Mouse (Mus musculus) limb, embryonic 10.5 days (tissue): ENCODE results near the gene Pla2g1b. TPM values are rescaled to one million over a fixed set of nuclear protein-coding genes. Genes with fewer than 3 reads are reported as not detected.
A peak's percentile ranks its signal among the peaks of the same experiment; 100 is the strongest.
"Not testable (repeated sequence)": the region's sequence is repeated elsewhere in the genome, so short reads cannot be mapped to it uniquely, and the experiment has no call there.

Experiments
- DNase-seq: peaks from one replicate; pipeline ENCODE4 v3.0.0-alpha.2; 2017; ENCODE audit warnings: low spot score
- H3K27ac ChIP-seq: fragments of 300-500 bp; sonication (generic); 2 replicates; pipeline ENCODE4 v1.5.1; 2016; ENCODE audit warnings: mild to moderate bottlenecking
- H3K27me3 ChIP-seq: fragments of 300-500 bp; sonication (generic); 2 replicates; pipeline ENCODE4 v1.6.1; 2016; ENCODE audit warnings: low read depth, mild to moderate bottlenecking; ENCODE audit not compliant: poor library complexity, severe bottlenecking
- H3K36me3 ChIP-seq: fragments of 300-500 bp; sonication (generic); 2 replicates; pipeline ENCODE4 v1.6.1; 2016; ENCODE audit warnings: mild to moderate bottlenecking, moderate library complexity
- H3K4me1 ChIP-seq: fragments of 300-500 bp; sonication (generic); 2 replicates; pipeline ENCODE4 v1.6.1; 2016
- H3K4me3 ChIP-seq: fragments of 300-500 bp; sonication (generic); 2 replicates; pipeline ENCODE4 v1.5.1; 2016; ENCODE audit warnings: mild to moderate bottlenecking, moderate library complexity
- H3K9me3 ChIP-seq: fragments of 300-500 bp; sonication (generic); replicated peaks from 2 replicates; pipeline ENCODE4 v1.6.1; 2016; ENCODE audit warnings: mild to moderate bottlenecking
- WGBS: fragments of 180-500 bp; shearing (Covaris S2); methylation state at CpG from one replicate; pipeline ENCODE4 v1.1.7; 2016; 5-methylcytosine and 5-hydroxymethylcytosine counted together
- polyA plus RNA-seq: library from polyadenylated mRNA; unstranded; fragments of >200 nt; fragmentation: Nextera tagmentation; extraction: Ambion mirVana; gene quantifications from 2 replicates; pipeline ENCODE4 v1.2.1, GENCODE M21; 2016

Pla2g1b gene
- polyA plus RNA-seq, 1 experiment from 2014 or later = not detected

DNA sequence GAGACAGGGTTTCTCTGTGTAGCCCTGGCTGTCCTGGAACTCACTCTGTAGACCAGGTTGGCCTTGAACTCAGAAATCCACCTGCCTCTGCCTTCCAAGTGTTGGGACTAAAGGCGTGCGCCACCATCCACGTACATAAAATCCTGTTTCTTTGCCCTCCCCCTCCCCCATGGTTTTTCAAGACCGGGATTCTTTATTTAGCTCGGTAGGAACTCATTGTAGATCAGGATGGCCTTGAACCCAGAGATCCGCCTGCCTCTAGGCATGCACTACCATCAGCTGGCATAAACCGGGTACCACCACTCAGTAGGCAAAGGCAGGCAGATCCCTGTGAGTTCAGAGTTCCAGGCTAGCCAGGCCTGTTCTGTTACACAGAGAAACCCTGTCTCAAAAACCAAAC is 50.8 kb downstream of the Pla2g1b start:
- no peaks in the 10 kb centered on the region for H3K27me3 ChIP-seq
- H3K36me3 ChIP-seq = peaks cover 55% of the 10 kb centered on the region
- 0 out of 2 replicates have a peak overlapping the region, but pooled peaks have one; percentile 54 for H3K27ac ChIP-seq
- H3K9me3 ChIP-seq = no peaks in the 10 kb centered on the region
- no peak overlapping the region for H3K4me3 ChIP-seq
- DNase-seq = no peak
- 93% methylated on average over 7 of the region's 7 CpGs for WGBS
- peaks cover 45% of the 10 kb centered on the region for H3K4me1 ChIP-seq

- no peak overlapping the region for H3K27ac ChIP-seq
Observed at GRCm38 (mm10) chr5:115517501-115517900, 51.4 kb downstream of the Pla2g1b start.

GRCm38 (mm10) chr5:115518214-115518613 is 52.2 kb downstream of the Pla2g1b start:
- Histone ChIP-seq H3K36me3 (peaks cover 45% of the 10 kb centered on the region), H3K4me1 (peaks cover 57% of the 10 kb centered on the region)
- DNase-seq, H3K4me3 ChIP-seq, H3K27me3 ChIP-seq, H3K9me3 ChIP-seq, H3K27ac ChIP-seq: not testable (repeated sequence)
- WGBS = 96% methylated on average over 8 of the region's 8 CpGs

More at GRCm38 (mm10) chr5:115517501-115517900, 51.4 kb downstream of the Pla2g1b start:
- DNase-seq = no peak
- H3K4me3 ChIP-seq = no peak overlapping the region
- H3K27me3 ChIP-seq = no peaks in the 10 kb centered on the region
- H3K36me3 ChIP-seq = peaks cover 53% of the 10 kb centered on the region
- no peaks in the 10 kb centered on the region for H3K9me3 ChIP-seq
- peaks cover 50% of the 10 kb centered on the region for H3K4me1 ChIP-seq
- 95% methylated on average over 9 of the region's 9 CpGs for WGBS

DNA sequence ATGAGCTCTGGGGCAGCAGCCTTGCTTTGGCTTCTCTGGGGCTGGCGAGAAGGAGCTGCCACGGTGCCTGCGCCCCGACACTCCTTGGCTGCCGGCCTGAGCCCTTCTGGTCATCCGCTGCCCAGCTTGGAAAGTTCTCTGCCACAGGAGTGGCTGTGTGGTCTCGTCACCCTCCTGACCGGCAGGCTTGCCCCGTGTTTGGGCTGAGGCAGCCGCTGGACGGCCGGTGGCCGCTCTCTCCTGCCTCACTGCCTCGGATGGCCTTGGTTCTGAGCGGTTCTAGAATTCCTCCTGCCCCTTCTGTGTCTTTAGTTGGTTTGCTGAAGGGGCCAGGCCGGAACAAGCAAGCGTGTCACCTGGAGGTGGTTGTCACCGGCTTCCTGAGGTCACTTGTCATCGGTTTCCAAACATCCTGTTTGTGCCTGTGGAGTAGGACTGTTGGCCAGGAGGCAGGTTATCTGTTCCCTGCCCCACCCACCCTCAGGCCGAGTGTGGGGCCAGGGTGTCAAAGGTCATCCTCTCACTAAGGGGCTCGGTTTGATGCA is 54.3 kb downstream of the Pla2g1b start:
- Histone ChIP-seq H3K4me1 (peaks cover 59% of the 10 kb centered on the region), H3K4me3 (no peak overlapping the region), H3K36me3 (peaks cover 37% of the 10 kb centered on the region), H3K9me3 (no peaks in the 10 kb centered on the region), H3K27ac (peak overlapping the region; percentile 86), H3K27me3 (no peaks in the 10 kb centered on the region)
- no peak for DNase-seq
- WGBS = 59% methylated on average over 21 of the region's 21 CpGs

DNA sequence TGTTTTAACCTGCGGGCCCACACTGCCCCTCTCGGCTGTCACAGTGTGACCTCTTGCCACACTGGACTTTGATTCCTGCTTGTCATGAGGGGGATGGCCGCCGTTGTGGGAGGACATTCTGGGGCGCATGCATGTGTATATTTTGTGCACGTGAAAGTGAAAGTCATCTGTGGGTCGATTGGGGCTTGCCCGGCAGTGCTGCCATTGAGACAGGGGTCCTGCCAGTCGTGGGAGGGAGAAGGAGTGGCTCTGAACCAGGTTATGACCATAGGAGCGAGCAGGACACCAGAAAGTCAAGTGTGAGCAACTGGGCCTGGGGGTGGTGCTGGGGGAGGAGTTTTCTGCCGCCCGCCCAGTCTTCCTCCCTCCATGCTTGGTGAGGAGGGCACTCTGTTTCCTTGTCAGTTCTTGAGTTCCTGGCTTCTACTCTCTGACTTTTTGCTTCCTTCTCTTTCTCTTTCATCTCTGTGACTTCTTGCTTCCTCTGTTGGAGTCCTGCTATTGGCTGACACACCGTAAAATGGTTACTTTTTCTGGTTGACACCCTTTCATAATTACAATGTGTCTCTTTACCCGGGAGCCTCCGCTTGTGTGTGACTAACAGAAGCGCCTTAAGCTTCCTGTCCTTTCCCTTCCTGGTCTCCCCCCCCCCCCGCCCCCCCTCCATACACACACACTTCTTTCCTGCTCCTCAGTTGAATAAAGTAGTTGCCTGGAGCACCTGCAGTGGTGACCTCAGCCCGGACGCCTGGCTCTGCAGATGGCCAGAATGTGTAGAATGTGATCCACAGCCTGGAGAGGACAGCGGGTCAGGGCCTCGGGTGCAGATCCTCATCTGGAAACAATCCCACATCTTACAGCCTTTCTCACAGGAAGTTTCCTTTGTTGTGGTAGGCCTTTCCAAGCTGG is 55.7 kb downstream of the Pla2g1b start:
- H3K4me1 ChIP-seq = peaks cover 69% of the 10 kb centered on the region
- DNase-seq = peak; percentile 65

DNA sequence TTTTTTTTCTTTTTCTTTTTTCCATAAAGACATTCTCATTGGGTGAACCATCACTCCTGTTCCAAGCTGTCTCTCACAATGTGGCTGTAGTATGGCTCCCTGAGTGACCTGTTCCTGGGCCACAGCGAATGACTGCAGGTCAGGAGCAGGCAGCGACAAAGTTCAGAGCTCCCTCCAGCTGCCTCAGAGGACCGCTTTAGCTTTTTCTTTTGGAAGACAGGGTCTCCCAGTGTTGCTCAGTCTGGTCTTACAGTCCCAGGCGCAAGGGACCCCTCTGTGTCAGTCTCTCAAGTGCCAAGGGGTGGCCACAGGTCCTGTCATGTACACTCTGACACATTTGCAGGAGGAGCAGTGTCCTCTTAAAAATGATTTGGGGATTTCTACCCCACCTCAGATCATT is 56.5 kb downstream of the Pla2g1b start:
- H3K9me3 ChIP-seq = no peaks in the 10 kb centered on the region
- H3K4me1 ChIP-seq = peaks cover 73% of the 10 kb centered on the region
- peak overlapping the region; percentile 86 for H3K27ac ChIP-seq
- H3K36me3 ChIP-seq = peaks cover 22% of the 10 kb centered on the region
- no peak for DNase-seq
- no peak overlapping the region for H3K4me3 ChIP-seq
- 72% methylated on average over 4 of the region's 4 CpGs for WGBS
- no peaks in the 10 kb centered on the region for H3K27me3 ChIP-seq

More for the DNA sequence above, 55.7 kb downstream of the Pla2g1b start:
- H3K27ac ChIP-seq = peak overlapping the region; percentile 86
- 52% methylated on average over 21 of the region's 21 CpGs for WGBS
- peaks cover 29% of the 10 kb centered on the region for H3K36me3 ChIP-seq
- no peaks in the 10 kb centered on the region for H3K9me3 ChIP-seq
- no peaks in the 10 kb centered on the region for H3K27me3 ChIP-seq
- H3K4me3 ChIP-seq = peak overlapping the region; percentile 14

- H3K27me3 ChIP-seq = no peaks in the 10 kb centered on the region
- DNase-seq = no peak
- H3K27ac ChIP-seq = peak overlapping the region; percentile 86
- H3K4me1 ChIP-seq = peaks cover 76% of the 10 kb centered on the region
- WGBS = 72% methylated on average over 15 of the region's 15 CpGs
- H3K4me3 ChIP-seq = no peak overlapping the region
- H3K36me3 ChIP-seq = peaks cover 20% of the 10 kb centered on the region
- no peaks in the 10 kb centered on the region for H3K9me3 ChIP-seq
Observed at GRCm38 (mm10) chr5:115522981-115523499, 57.0 kb downstream of the Pla2g1b start.

- Histone ChIP-seq H3K4me1 (peaks cover 84% of the 10 kb centered on the region), H3K27ac (peak overlapping the region; percentile 86), H3K4me3 (peak overlapping the region; percentile 36), H3K27me3 (no peaks in the 10 kb centered on the region), H3K9me3 (no peaks in the 10 kb centered on the region), H3K36me3 (peaks cover 11% of the 10 kb centered on the region; the same call in 1 of the 2 replicates)
- DNase-seq = peak; percentile 78
- WGBS = 4% methylated on average over 15 of the region's 15 CpGs
Observed at GRCm38 (mm10) chr5:115523971-115524370, 57.9 kb downstream of the Pla2g1b start.

Other genes with a start within 250 kb of the Pla2g1b start
- gene Pop5, start 230.4 kb upstream of the Pla2g1b start, polyA plus RNA-seq = 130 and 157 TPM in 2 replicates
- gene Rnf10, start 193.4 kb upstream of the Pla2g1b start, polyA plus RNA-seq = 159 and 160 TPM in 2 replicates
- gene Coq5, start 186.6 kb upstream of the Pla2g1b start, polyA plus RNA-seq = 54.1 and 57.2 TPM in 2 replicates
- 1,816 and 1,865 TPM in 2 replicates for gene Dynll1, start 165.3 kb upstream of the Pla2g1b start, polyA plus RNA-seq
- 444 and 468 TPM in 2 replicates for gene Srsf9, start 139.1 kb upstream of the Pla2g1b start, polyA plus RNA-seq
- gene Gatc, start 125.1 kb upstream of the Pla2g1b start, polyA plus RNA-seq = 33.3 and 34.1 TPM in 2 replicates
- 55.0 and 60.0 TPM in 2 replicates for gene Triap1, start 125.0 kb upstream of the Pla2g1b start, polyA plus RNA-seq
- gene Cox6a1, start 117.3 kb upstream of the Pla2g1b start, polyA plus RNA-seq = 718 and 743 TPM in 2 replicates
- gene Msi1, start 36.7 kb upstream of the Pla2g1b start, polyA plus RNA-seq = 54.0 and 60.6 TPM in 2 replicates
- gene Sirt4, start 18.5 kb downstream of the Pla2g1b start, polyA plus RNA-seq = 16.0 and 18.5 TPM in 2 replicates
- gene Pxn, start 40.4 kb downstream of the Pla2g1b start, polyA plus RNA-seq = 36.8 and 45.3 TPM in 2 replicates
- 1,442 and 1,757 TPM in 2 replicates for gene Rplp0, start 93.2 kb downstream of the Pla2g1b start, polyA plus RNA-seq
- gene Gcn1l1, start 99.0 kb downstream of the Pla2g1b start, polyA plus RNA-seq = 63.3 and 63.8 TPM in 2 replicates
- 14.9 and 15.4 TPM in 2 replicates for gene Rab35, start 165.6 kb downstream of the Pla2g1b start, polyA plus RNA-seq